Mouse (Mus musculus) myocyte (in vitro differentiated cells): ENCODE measurements at regions not wholly inside any gene's neighbourhood (a gene's known extent, or its start where the extent isn't known, plus 50 kb on each side); places are given as distances from the start of the nearest gene placed in this dataset.

Experiments
- MYOG ChIP-seq, 3 experiments: IDR thresholded peaks; one replicate each; pipeline ENCODE4 v1.6.1; 2011; ENCODE audit warnings: control low read depth in 2 of 3, low read depth in 2 of 3, mild to moderate bottlenecking in 2 of 3; ENCODE audit not compliant: insufficient read length in 2 of 3, control insufficient read depth in 1 of 3, insufficient read depth in 1 of 3
- POLR2A ChIP-seq: IDR thresholded peaks from one replicate; pipeline ENCODE4 v1.6.1; 2011; ENCODE audit warnings: low read depth, mild to moderate bottlenecking, control low read depth, moderate library complexity; ENCODE audit not compliant: insufficient read length

GRCm38 (mm10) chr11:79825881-79826280, 136.3 kb downstream of the Utp6 start:
- TF ChIP-seq MYOG (IDR thresholded peaks at IDR 0.05; ENCODE audit: control insufficient read depth in 1 of 3, insufficient read depth in 1 of 3, insufficient read length in 2 of 3, low read depth in 2 of 3) (no peak), POLR2A (no peak)
